Mouse (Mus musculus) liver, embryonic 11.5 days (tissue): ENCODE measurements around the gene Rasl11b. TPM values are rescaled to one million over a fixed set of nuclear protein-coding genes. Genes with fewer than 3 reads are reported as not detected.

Experiments used
- ATAC-seq: fragments of 200-750 bp; cut with Nextera tagmentation; replicated peaks from 2 replicates; pipeline ENCODE4 v1.8.0; 2017; ENCODE audit warnings: moderate number of reproducible peaks, mild to moderate bottlenecking, moderate TSS enrichment, moderate library complexity; ENCODE audit not compliant: low FRiP score
- DNase-seq: peaks from one replicate; pipeline ENCODE4 v3.0.0-alpha.2; 2017; ENCODE audit warnings: low spot score
- H3K27ac ChIP-seq: fragments of 300-500 bp; sonication (generic); 2 replicates; pipeline ENCODE4 v1.5.1; 2014; ENCODE audit warnings: mild to moderate bottlenecking, low read depth, low read length, control low read depth
- H3K27me3 ChIP-seq: fragments of 300-500 bp; sonication (generic); replicated peaks from 2 replicates; pipeline ENCODE4 v1.6.1; 2014; ENCODE audit warnings: low read length, mixed read lengths; ENCODE audit not compliant: control insufficient read depth, insufficient read depth
- H3K36me3 ChIP-seq: fragments of 300-500 bp; sonication (generic); 2 replicates; pipeline ENCODE4 v1.6.1; 2014; ENCODE audit warnings: mild to moderate bottlenecking, low read length, moderate library complexity, mixed read lengths; ENCODE audit not compliant: control insufficient read depth, insufficient read depth
- H3K4me1 ChIP-seq: fragments of 300-500 bp; sonication (generic); replicated peaks from 2 replicates; pipeline ENCODE4 v1.6.1; 2014; ENCODE audit warnings: low read length, mixed read lengths; ENCODE audit not compliant: control insufficient read depth, insufficient read depth
- H3K4me2 ChIP-seq: fragments of 300-500 bp; sonication (generic); 2 replicates; pipeline ENCODE4 v1.6.1; 2014; ENCODE audit warnings: mild to moderate bottlenecking, control low read depth, moderate library complexity
- H3K4me3 ChIP-seq: fragments of 300-500 bp; sonication (generic); 2 replicates; pipeline ENCODE4 v1.5.1; 2014; ENCODE audit warnings: low read depth, low read length, control low read depth
- H3K9ac ChIP-seq: fragments of 300-500 bp; sonication (generic); 2 replicates; pipeline ENCODE4 v1.6.1; 2014; ENCODE audit warnings: low read depth, low read length, control low read depth
- H3K9me3 ChIP-seq: fragments of 300-500 bp; sonication (generic); 2 replicates; pipeline ENCODE4 v1.6.1; 2016; ENCODE audit warnings: low read length, inconsistent platforms, mixed read lengths; ENCODE audit not compliant: control insufficient read depth
- WGBS: fragments of 180-500 bp; shearing (Covaris S2); extraction: QIAGEN DNeasy Blood & Tissue Kit; methylation state at CpG from one replicate; pipeline ENCODE4 v1.1.7; 2014; 5-methylcytosine and 5-hydroxymethylcytosine counted together
- polyA plus RNA-seq: library from polyadenylated mRNA; unstranded; fragments of >200 nt; fragmentation: Nextera tagmentation; extraction: Ambion mirVana; gene quantifications from 2 replicates; pipeline ENCODE4 v1.2.1, GENCODE M21; 2014

Rasl11b gene
- polyA plus RNA-seq, 1 experiment from 2014 or later = 14.7 TPM

- no peak overlapping the region for H3K27ac ChIP-seq
- ATAC-seq (no peak), DNase-seq (no peak)
- H3K27me3 ChIP-seq = no peaks in the 10 kb centered on the region
- H3K9me3 ChIP-seq = no peaks in the 10 kb centered on the region
- peaks cover 13% of the 10 kb centered on the region for H3K4me1 ChIP-seq
- no peak overlapping the region for H3K9ac ChIP-seq
- H3K4me2 ChIP-seq = no peak overlapping the region
- WGBS = 81% methylated on average over 13 of the region's 13 CpGs
- peaks cover 5% of the 10 kb centered on the region; the same call in 1 of the 2 replicates for H3K36me3 ChIP-seq
- no peak overlapping the region for H3K4me3 ChIP-seq
Measured at GRCm38 (mm10) chr5:74199793-74200192, 4.7 kb downstream of the Rasl11b start.

GRCm38 (mm10) chr5:74200481-74200880 lies 5.4 kb downstream of the Rasl11b start:
- Histone ChIP-seq H3K36me3 (peaks cover 5% of the 10 kb centered on the region; the same call in 1 of the 2 replicates), H3K4me3 (no peak overlapping the region), H3K4me1 (peaks cover 13% of the 10 kb centered on the region), H3K9me3 (no peaks in the 10 kb centered on the region), H3K27me3 (no peaks in the 10 kb centered on the region), H3K27ac (no peak overlapping the region), H3K4me2 (no peak overlapping the region), H3K9ac (no peak overlapping the region)
- WGBS = 73% methylated on average over 8 of the region's 8 CpGs
- ATAC-seq = no peak
- DNase-seq = no peak

- Histone ChIP-seq H3K36me3 (peaks cover 5% of the 10 kb centered on the region; the same call in 1 of the 2 replicates), H3K9ac (no peak overlapping the region), H3K27me3 (no peaks in the 10 kb centered on the region), H3K4me1 (peaks cover 5% of the 10 kb centered on the region), H3K9me3 (no peaks in the 10 kb centered on the region), H3K27ac (no peak overlapping the region), H3K4me2 (no peak overlapping the region), H3K4me3 (no peak overlapping the region)
- 66% methylated on average over 10 of the region's 10 CpGs for WGBS
- DNase-seq (no peak), ATAC-seq (no peak)
Measured at GRCm38 (mm10) chr5:74201570-74202357, 6.7 kb downstream of the Rasl11b start.

- no peak overlapping the region for H3K9ac ChIP-seq
- H3K9me3 ChIP-seq = no peaks in the 10 kb centered on the region
- 73% methylated on average over 4 of the region's 4 CpGs for WGBS
- 0 out of 2 replicates have a peak, but pooled peaks cover 2% of the 10 kb centered on the region for H3K36me3 ChIP-seq
- ATAC-seq = no peak
- no peak overlapping the region for H3K4me2 ChIP-seq
- no peak overlapping the region for H3K4me3 ChIP-seq
- no peak for DNase-seq
- no peak overlapping the region for H3K27ac ChIP-seq
- no peaks in the 10 kb centered on the region for H3K27me3 ChIP-seq
- no peaks in the 10 kb centered on the region for H3K4me1 ChIP-seq
Measured at GRCm38 (mm10) chr5:74202515-74202914, 7.4 kb downstream of the Rasl11b start.

GRCm38 (mm10) chr5:74204465-74204864 lies 9.4 kb downstream of the Rasl11b start:
- no peaks in the 10 kb centered on the region for H3K9me3 ChIP-seq
- H3K4me1 ChIP-seq = no peaks in the 10 kb centered on the region; the same call in 1 of the 2 replicates
- H3K9ac ChIP-seq = no peak overlapping the region
- WGBS = 84% methylated on average over 5 of the region's 5 CpGs
- no peaks in the 10 kb centered on the region for H3K36me3 ChIP-seq
- H3K27ac ChIP-seq = no peak overlapping the region
- ATAC-seq = no peak
- no peak overlapping the region for H3K4me2 ChIP-seq
- H3K4me3 ChIP-seq = no peak overlapping the region
- H3K27me3 ChIP-seq = no peaks in the 10 kb centered on the region
- DNase-seq = no peak

- Histone ChIP-seq H3K4me2 (no peak overlapping the region), H3K4me1 (no peaks in the 10 kb centered on the region; the same call in 1 of the 2 replicates), H3K9me3 (no peaks in the 10 kb centered on the region), H3K4me3 (no peak overlapping the region), H3K27ac (no peak overlapping the region), H3K36me3 (no peaks in the 10 kb centered on the region), H3K9ac (no peak overlapping the region), H3K27me3 (no peaks in the 10 kb centered on the region)
- WGBS = 56% methylated on average over 8 of the region's 8 CpGs
- ATAC-seq (no peak), DNase-seq (no peak)
Measured at GRCm38 (mm10) chr5:74205509-74205908, 10.4 kb downstream of the Rasl11b start.

GRCm38 (mm10) chr5:74206038-74206437 lies 11.0 kb downstream of the Rasl11b start:
- H3K27me3 ChIP-seq = no peaks in the 10 kb centered on the region
- no peak overlapping the region for H3K27ac ChIP-seq
- WGBS = 71% methylated on average over 7 of the region's 7 CpGs
- no peak overlapping the region for H3K4me2 ChIP-seq
- ATAC-seq (no peak), DNase-seq (no peak)
- no peaks in the 10 kb centered on the region for H3K36me3 ChIP-seq
- H3K4me1 ChIP-seq = no peaks in the 10 kb centered on the region; the same call in 1 of the 2 replicates
- no peaks in the 10 kb centered on the region for H3K9me3 ChIP-seq
- H3K9ac ChIP-seq = no peak overlapping the region
- H3K4me3 ChIP-seq = no peak overlapping the region

GRCm38 (mm10) chr5:74206649-74207048 lies 11.6 kb downstream of the Rasl11b start:
- H3K9me3 ChIP-seq = no peaks in the 10 kb centered on the region
- H3K4me1 ChIP-seq = no peaks in the 10 kb centered on the region; the same call in 1 of the 2 replicates
- H3K27me3 ChIP-seq = no peaks in the 10 kb centered on the region
- DNase-seq (no peak), ATAC-seq (no peak)
- no peak overlapping the region for H3K27ac ChIP-seq
- H3K4me2 ChIP-seq = no peak overlapping the region
- no peaks in the 10 kb centered on the region for H3K36me3 ChIP-seq
- no peak overlapping the region for H3K4me3 ChIP-seq
- no peak overlapping the region for H3K9ac ChIP-seq
- WGBS = 90% methylated on average over 7 of the region's 7 CpGs

- H3K27ac ChIP-seq = no peak overlapping the region
- H3K36me3 ChIP-seq = no peaks in the 10 kb centered on the region
- no peaks in the 10 kb centered on the region for H3K9me3 ChIP-seq
- H3K4me1 ChIP-seq = no peaks in the 10 kb centered on the region; the same call in 1 of the 2 replicates
- no peak for ATAC-seq
- no peaks in the 10 kb centered on the region for H3K27me3 ChIP-seq
- 75% methylated on average over 3 of the region's 3 CpGs for WGBS
- no peak overlapping the region for H3K4me2 ChIP-seq
- no peak for DNase-seq
- H3K4me3 ChIP-seq = no peak overlapping the region
- H3K9ac ChIP-seq = no peak overlapping the region
Measured at GRCm38 (mm10) chr5:74207209-74207608, 12.1 kb downstream of the Rasl11b start.
